Mouse (Mus musculus) cerebellum, adult 11 months (tissue): ENCODE measurements around the gene Phc2.

Source experiments
- DNase-seq: peaks from one replicate; pipeline ENCODE4 v3.0.0; 2022

Phc2 gene

DNA sequence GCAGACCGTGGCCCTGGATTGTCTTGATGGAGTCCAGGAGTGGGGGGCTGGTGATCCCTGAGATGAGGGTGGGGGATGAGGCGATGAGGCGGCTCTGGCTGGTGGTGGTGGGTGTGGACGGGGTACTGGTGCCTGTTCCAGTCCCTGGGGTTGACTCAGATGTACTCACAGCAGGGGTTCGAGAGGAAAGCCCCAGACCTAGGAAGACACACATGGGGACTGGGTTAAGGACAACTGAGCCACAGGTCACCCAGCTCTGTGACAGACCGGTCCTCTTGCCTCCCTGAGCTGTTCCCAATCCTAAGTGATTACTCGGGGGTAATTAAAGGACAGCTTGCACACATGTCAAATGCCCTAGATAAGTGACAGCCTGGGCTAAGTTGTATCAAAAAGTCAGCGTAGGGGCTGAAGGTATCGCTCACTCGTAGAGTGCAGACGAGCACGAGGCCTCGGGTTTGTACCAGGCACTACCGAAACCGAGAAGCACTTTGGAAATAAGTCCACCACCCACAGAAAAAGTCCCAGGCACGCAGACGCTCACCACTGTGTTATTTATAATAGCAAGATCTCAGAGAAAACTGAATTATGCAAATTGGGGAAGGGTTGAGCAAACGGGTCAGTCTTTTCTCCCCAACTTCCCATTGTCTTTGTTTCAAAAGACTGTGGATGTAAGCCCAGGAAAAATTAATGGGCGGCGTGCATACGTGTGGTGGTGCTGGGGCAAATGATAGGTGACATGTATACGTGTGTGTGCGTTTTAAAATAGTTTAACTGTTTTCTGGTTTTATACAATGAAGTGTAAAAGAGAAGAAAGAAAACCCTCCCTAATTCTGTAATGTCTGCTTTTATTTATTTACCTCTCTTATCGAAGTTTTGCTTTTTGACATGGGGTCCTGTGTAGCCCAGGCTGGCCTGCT lies 132.8 kb downstream of the Phc2 start:
- no peak for DNase-seq

GRCm38 (mm10) chr4:128788108-128788507 lies 133.6 kb downstream of the Phc2 start:
- no peak for DNase-seq

GRCm38 (mm10) chr4:128789646-128790045 lies 135.1 kb downstream of the Phc2 start:
- DNase-seq, result no peak

DNA sequence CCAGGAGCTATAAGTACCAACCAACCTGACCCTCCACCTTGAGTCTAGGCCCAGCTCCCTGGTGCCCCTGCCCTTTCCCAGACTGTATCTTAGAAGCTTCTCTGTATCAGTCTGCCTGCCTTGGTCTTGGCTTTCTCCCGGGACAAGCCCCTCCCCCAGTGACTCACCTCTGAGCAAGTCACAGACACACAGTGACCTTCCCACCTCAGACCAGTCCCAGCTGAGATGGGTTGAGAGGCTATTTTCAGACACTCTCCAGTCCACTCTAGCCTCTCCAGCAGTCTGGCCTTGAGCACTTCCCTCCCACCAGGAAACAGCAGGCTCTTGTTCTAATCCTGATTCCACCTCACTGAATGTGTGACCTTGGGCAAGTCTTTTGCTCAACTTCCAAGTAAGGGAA lies 139.2 kb downstream of the Phc2 start:
- DNase-seq, result no peak

DNA sequence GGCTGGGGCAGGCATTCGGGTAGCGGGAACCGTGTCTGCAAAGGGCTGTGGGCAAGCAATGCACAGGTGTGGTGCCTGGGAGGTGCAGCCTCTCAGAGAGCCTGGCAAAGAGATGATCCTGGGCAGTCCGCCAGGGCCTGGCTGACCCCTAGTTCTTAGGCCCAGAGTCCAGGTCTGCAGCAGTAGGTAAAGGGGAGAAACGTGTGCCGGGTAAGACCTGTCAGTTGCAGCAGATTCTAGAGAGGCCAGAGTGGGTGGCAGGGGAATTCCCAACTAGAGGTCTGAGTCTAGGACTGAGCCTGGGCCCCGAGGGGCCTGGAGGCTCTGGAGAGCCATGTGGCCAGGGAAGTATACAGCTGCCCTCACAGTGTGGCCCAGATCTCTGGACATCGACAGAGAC lies 139.7 kb downstream of the Phc2 start:
- DNase-seq, result no peak

DNA sequence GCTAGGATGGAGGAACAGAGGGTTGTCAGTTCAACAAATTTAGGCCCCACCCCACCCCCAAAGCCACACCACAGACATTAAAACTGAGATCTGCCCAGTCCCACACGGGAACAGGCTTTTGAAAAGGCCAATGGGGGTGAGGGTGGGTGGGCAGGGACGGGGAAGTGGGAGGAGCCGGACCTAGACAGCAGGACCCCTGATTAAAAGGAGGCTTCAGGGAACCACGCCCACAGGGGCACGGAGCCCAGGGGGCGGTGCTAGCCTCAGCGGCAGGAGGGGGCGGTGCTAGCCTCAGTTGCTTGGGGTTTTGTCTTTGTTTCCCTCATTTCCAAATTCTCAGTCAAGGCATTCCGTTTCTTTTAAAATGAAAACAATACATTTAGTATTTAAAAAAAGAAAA lies 141.1 kb downstream of the Phc2 start:
- DNase-seq, result no peak

DNA sequence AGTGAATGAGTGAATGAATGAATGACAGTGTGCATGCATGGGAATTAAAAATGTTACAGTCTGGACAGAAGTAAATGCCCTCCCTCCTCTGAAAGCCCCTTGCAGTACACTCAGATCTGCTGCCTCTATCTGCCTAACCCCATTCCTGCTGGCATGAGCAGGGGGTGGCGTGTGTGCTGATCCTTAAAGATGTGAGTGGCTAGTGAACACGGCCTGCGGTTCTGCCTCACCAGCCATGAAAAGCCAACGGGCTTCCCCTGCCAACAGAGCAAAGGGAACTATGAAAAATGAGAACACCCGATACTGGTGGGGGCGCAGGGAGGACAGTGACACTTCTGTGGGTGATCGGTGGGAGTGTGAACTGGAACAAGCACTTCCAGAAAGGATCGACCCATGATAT lies 142.3 kb downstream of the Phc2 start:
- no peak for DNase-seq

GRCm38 (mm10) chr4:128801675-128802465 lies 147.4 kb downstream of the Phc2 start:
- no peak for DNase-seq
